Comparison of ENCODE assay signal across 10 mouse cellular contexts in the genomic region with DNA sequence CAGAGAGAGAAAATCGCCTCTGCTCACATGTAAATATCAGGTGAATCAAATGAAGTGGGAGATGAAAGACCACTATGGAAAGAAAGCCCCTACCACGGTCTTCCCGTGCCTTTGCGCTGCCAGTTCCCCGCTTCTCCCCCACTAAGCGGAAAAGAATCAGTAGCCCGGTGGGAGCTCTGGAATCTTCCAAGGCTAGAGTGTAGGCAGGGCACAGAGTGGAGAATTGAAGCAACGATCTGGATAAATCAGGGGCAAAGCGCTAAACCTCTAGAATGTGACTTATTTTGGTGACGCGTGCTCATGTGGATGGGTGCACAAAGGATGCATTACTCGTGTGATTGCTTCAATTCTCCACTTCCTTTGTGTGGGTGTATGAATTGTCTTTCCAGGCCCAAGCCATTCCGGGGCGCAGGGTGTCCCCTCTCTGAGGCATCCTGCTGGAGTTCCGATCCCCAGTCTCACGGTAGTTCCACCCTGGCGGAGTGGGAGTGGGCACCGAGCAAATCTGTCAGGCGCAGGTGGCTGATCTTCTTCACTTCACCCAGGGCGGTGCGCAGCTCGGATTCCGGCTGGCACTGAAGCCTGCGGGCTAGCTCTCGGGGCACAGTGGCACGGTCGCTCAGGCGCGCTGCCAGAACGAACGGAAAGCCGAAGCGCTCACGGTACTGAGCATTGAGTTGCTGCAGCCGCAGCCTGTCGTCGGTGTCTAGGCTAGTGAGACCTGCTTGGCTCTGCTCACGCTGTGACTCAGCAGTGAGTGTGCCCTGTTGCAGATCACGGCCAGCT. TPM values are rescaled to one million over a fixed set of nuclear protein-coding genes. Genes with fewer than 3 reads are reported as not detected.
DNase-seq lines count a peak whose midpoint lies in the region; ATAC-seq lines count a peak whose summit lies in the region.
"Had no signal": no experiment of that assay in that cellular context is flagged by ENCODE, and none has a peak within 500 bp of the region (broad histone marks: within the 10 kb centered on the region; RNA-seq: fewer than 3 reads in every experiment).

No protein-coding gene starts in this region.

- no peaks in the 10 kb centered on the region for H3K36me3 ChIP-seq in forebrain, embryonic 11.5 days (ENCODE audit: control insufficient read depth, insufficient read depth, low read length)
- no peaks in the 10 kb centered on the region for H3K36me3 ChIP-seq in forebrain, embryonic 12.5 days (replicated peaks)
- H3K36me3 ChIP-seq in intestine, embryonic 16.5 days (ENCODE audit: control insufficient read depth, insufficient read depth, low read length), result no peaks in the 10 kb centered on the region
- H3K36me3 ChIP-seq: embryonic facial prominence, embryonic 15.5 days had no signal

- no peaks in the 10 kb centered on the region for H3K9me3 ChIP-seq in forebrain, embryonic 11.5 days (ENCODE audit: control insufficient read depth, low read length)
- no peaks in the 10 kb centered on the region for H3K9me3 ChIP-seq in forebrain, embryonic 12.5 days
- no peaks in the 10 kb centered on the region for H3K9me3 ChIP-seq in intestine, embryonic 16.5 days (ENCODE audit: control insufficient read depth, low read length)
- H3K9me3 ChIP-seq: embryonic facial prominence, embryonic 15.5 days had no signal

- ATAC-seq in forebrain, embryonic 11.5 days (replicated peaks; ENCODE audit: low FRiP score), result no peak
- no peak for ATAC-seq in forebrain, embryonic 12.5 days (ENCODE audit: low FRiP score)
- ATAC-seq in intestine, embryonic 16.5 days, result peak; percentile 46
- ATAC-seq in erythroblast, adult 5-6 weeks (replicated peaks; ENCODE audit: low FRiP score, poor library complexity, severe bottlenecking), result no peak

- H3K27me3 ChIP-seq in forebrain, embryonic 11.5 days (ENCODE audit: control insufficient read depth, insufficient read depth, low read length), result peaks cover 94% of the 10 kb centered on the region
- peaks cover 98% of the 10 kb centered on the region for H3K27me3 ChIP-seq in forebrain, embryonic 12.5 days
- H3K27me3 ChIP-seq in intestine, embryonic 16.5 days (replicated peaks; ENCODE audit: control insufficient read depth, insufficient read depth, low read length), result peaks cover 40% of the 10 kb centered on the region

- no peaks in the 10 kb centered on the region; the same call in 1 of the 2 replicates for H3K4me1 ChIP-seq in forebrain, embryonic 11.5 days (replicated peaks; ENCODE audit: control insufficient read depth, insufficient read depth, low read length)
- no peaks in the 10 kb centered on the region for H3K4me1 ChIP-seq in forebrain, embryonic 12.5 days
- H3K4me1 ChIP-seq in intestine, embryonic 16.5 days (ENCODE audit: control insufficient read depth, insufficient read depth, low read length), result peaks cover 7% of the 10 kb centered on the region; the same call in 1 of the 2 replicates

- no peak overlapping the region for H3K9ac ChIP-seq in forebrain, embryonic 11.5 days (ENCODE audit: low read length)
- no peak overlapping the region for H3K9ac ChIP-seq in forebrain, embryonic 12.5 days
- H3K9ac ChIP-seq in intestine, embryonic 16.5 days (ENCODE audit: low read depth, low read length), result peak overlapping the region; percentile 78
- H3K9ac ChIP-seq: embryonic facial prominence, embryonic 15.5 days had no signal

- no peak overlapping the region for H3K27ac ChIP-seq in forebrain, embryonic 11.5 days (ENCODE audit: low read depth, low read length)
- no peak overlapping the region for H3K27ac ChIP-seq in forebrain, embryonic 12.5 days
- peak overlapping the region; percentile 95 for H3K27ac ChIP-seq in intestine, embryonic 16.5 days (ENCODE audit: low read length)
- H3K27ac ChIP-seq: embryonic facial prominence, embryonic 15.5 days had no signal

- peak; percentile 54 for DNase-seq in forebrain, embryonic 11.5 days (ENCODE audit: low spot score)
- peak; percentile 34 for DNase-seq in right cerebral cortex, postnatal 4 days
- DNase-seq in right cerebral cortex, postnatal 25 days, result no peak
- DNase-seq in urinary bladder, postnatal 10 days (ENCODE audit: low spot score), result no peak
- DNase-seq in layer of hippocampus, postnatal 10 days (ENCODE audit: low spot score in 2 of 2), result no peak

- H3K4me3 ChIP-seq in forebrain, embryonic 11.5 days (ENCODE audit: low read depth, low read length), result no peak overlapping the region
- H3K4me3 ChIP-seq in forebrain, embryonic 12.5 days (replicated peaks), result no peak overlapping the region
- H3K4me3 ChIP-seq in intestine, embryonic 16.5 days (ENCODE audit: low read length), result peak overlapping the region; percentile 57
- H3K4me3 ChIP-seq: embryonic facial prominence, embryonic 15.5 days had no signal

- WGBS in forebrain, embryonic 11.5 days, result under 1% methylated on average over 39 of the region's 39 CpGs
- WGBS in forebrain, embryonic 12.5 days, result 1% methylated on average over 39 of the region's 39 CpGs
- 1% methylated on average over 39 of the region's 39 CpGs for WGBS in intestine, embryonic 16.5 days

- no peak overlapping the region for H3K4me2 ChIP-seq in forebrain, embryonic 11.5 days (ENCODE audit: low read depth, low read length, severe bottlenecking)
- H3K4me2 ChIP-seq in forebrain, embryonic 12.5 days, result no peak overlapping the region
- H3K4me2 ChIP-seq in intestine, embryonic 16.5 days (ENCODE audit: low read depth, low read length), result peak overlapping the region; percentile 70
- H3K4me2 ChIP-seq: embryonic facial prominence, embryonic 15.5 days had no signal

RNA-seq across cellular contexts. Expression of gene Urad, which starts 7.4 kb away (rescaled TPM):
- polyA plus RNA-seq in forebrain, embryonic 11.5 days (2014; fragmentation: Nextera tagmentation; extraction: Ambion mirVana), result not detected in 2 replicates
- not detected in 2 replicates for polyA plus RNA-seq in forebrain, embryonic 12.5 days (2016; fragmentation: Nextera tagmentation; extraction: Ambion mirVana)
- polyA plus RNA-seq in intestine, embryonic 16.5 days (2015; fragmentation: Nextera tagmentation; extraction: Ambion mirVana), result 2.6 TPM in 2 replicates
- not detected for total RNA-seq in layer of hippocampus, postnatal 10 days (2021)
- total RNA-seq in erythroblast, adult 5-6 weeks (2015; ENCODE audit: low replicate concordance), result not detected in 2 replicates
- not detected in 2 replicates for total RNA-seq in erythroblast, adult 5-6 weeks (2017; ENCODE audit: low replicate concordance)
- total RNA-seq: neutrophil, adult 5-6 weeks had no signal
- polyA plus RNA-seq: embryonic facial prominence, embryonic 15.5 days had no signal

RNA-seq across cellular contexts. Expression of gene Cdx2, which starts 7.8 kb away (rescaled TPM):
- polyA plus RNA-seq in forebrain, embryonic 11.5 days (2014; fragmentation: Nextera tagmentation; extraction: Ambion mirVana), result not detected in 2 replicates
- not detected in 2 replicates for polyA plus RNA-seq in forebrain, embryonic 12.5 days (2016; fragmentation: Nextera tagmentation; extraction: Ambion mirVana)
- 42.1 and 46.2 TPM in 2 replicates for polyA plus RNA-seq in intestine, embryonic 16.5 days (2015; fragmentation: Nextera tagmentation; extraction: Ambion mirVana)
- not detected for total RNA-seq in layer of hippocampus, postnatal 10 days (2021)
- not detected in 2 replicates for total RNA-seq in erythroblast, adult 5-6 weeks (2015; ENCODE audit: low replicate concordance)
- total RNA-seq in erythroblast, adult 5-6 weeks (2017; ENCODE audit: low replicate concordance), result not detected in 2 replicates
- total RNA-seq: neutrophil, adult 5-6 weeks had no signal
- polyA plus RNA-seq: embryonic facial prominence, embryonic 15.5 days had no signal

RNA-seq across cellular contexts. Expression of gene Pdx1, which starts 45.1 kb away (rescaled TPM):
- polyA plus RNA-seq in forebrain, embryonic 11.5 days (2014; fragmentation: Nextera tagmentation; extraction: Ambion mirVana), result not detected in 2 replicates
- polyA plus RNA-seq in forebrain, embryonic 12.5 days (2016; fragmentation: Nextera tagmentation; extraction: Ambion mirVana), result not detected in 2 replicates
- polyA plus RNA-seq in intestine, embryonic 16.5 days (2015; fragmentation: Nextera tagmentation; extraction: Ambion mirVana), result 3.8 and 5.3 TPM in 2 replicates
- not detected for total RNA-seq in layer of hippocampus, postnatal 10 days (2021)
- not detected in 2 replicates for total RNA-seq in erythroblast, adult 5-6 weeks (2015; ENCODE audit: low replicate concordance)
- total RNA-seq in erythroblast, adult 5-6 weeks (2017; ENCODE audit: low replicate concordance), result not detected in 2 replicates
- total RNA-seq: neutrophil, adult 5-6 weeks had no signal
- polyA plus RNA-seq: embryonic facial prominence, embryonic 15.5 days had no signal

Comparison
In these comparisons a context has a peak if more than half of its experiments do, and no peak if none do; other contexts are left out.
1. DNase-seq: peak in forebrain, embryonic 11.5 days (single experiment) and right cerebral cortex, postnatal 4 days (single experiment); none in right cerebral cortex, postnatal 25 days (single experiment), urinary bladder, postnatal 10 days (single experiment) and layer of hippocampus, postnatal 10 days (0 of 2).
2. RNA of gene Cdx2, which starts 7.8 kb away (polyA plus RNA-seq): 42.1 to 46.2 TPM in intestine, embryonic 16.5 days; not detected in forebrain, embryonic 11.5 days and not detected in forebrain, embryonic 12.5 days; every median in the first group is over 10 times any median in the second.